Mouse (Mus musculus) limb, embryonic 14.5 days (tissue): ENCODE results near the gene Rtl5. TPM values are rescaled to one million over a fixed set of nuclear protein-coding genes. Genes with fewer than 3 reads are reported as not detected.
A peak's percentile ranks its signal among the peaks of the same experiment; 100 is the strongest.

Experiments used
- ATAC-seq: fragments of 200-750 bp; cut with Nextera tagmentation; 2 replicates; pipeline ENCODE4 v1.8.0; 2017; ENCODE audit warnings: low read depth, moderate number of reproducible peaks, moderate TSS enrichment; ENCODE audit not compliant: low FRiP score
- DNase-seq: peaks from one replicate; pipeline ENCODE4 v3.0.0-alpha.2; 2015; ENCODE audit warnings: low spot score
- H3K27ac ChIP-seq: fragments of 300-500 bp; sonication (generic); replicated peaks from 2 replicates; pipeline ENCODE4 v1.5.1; 2014; ENCODE audit warnings: low read depth, mild to moderate bottlenecking, low read length, moderate library complexity, mixed read lengths
- H3K27me3 ChIP-seq: fragments of 300-500 bp; sonication (generic); 2 replicates; pipeline ENCODE4 v1.6.1; 2014; ENCODE audit warnings: low read length, mixed read lengths; ENCODE audit not compliant: control insufficient read depth, insufficient read depth
- H3K36me3 ChIP-seq: fragments of 300-500 bp; sonication (generic); 2 replicates; pipeline ENCODE4 v1.6.1; 2014; ENCODE audit warnings: mild to moderate bottlenecking, low read length, moderate library complexity, mixed read lengths; ENCODE audit not compliant: control insufficient read depth, insufficient read depth
- H3K4me1 ChIP-seq: fragments of 300-500 bp; sonication (generic); 2 replicates; pipeline ENCODE4 v1.6.1; 2014; ENCODE audit warnings: antibody characterized with exemption, low read length, mixed read lengths; ENCODE audit not compliant: control insufficient read depth, insufficient read depth
- H3K4me2 ChIP-seq: fragments of 300-500 bp; sonication (generic); replicated peaks from 2 replicates; pipeline ENCODE4 v1.6.1; 2014; ENCODE audit warnings: low read depth, mild to moderate bottlenecking, low read length, moderate library complexity; ENCODE audit not compliant: severe bottlenecking
- H3K4me3 ChIP-seq: fragments of 300-500 bp; sonication (generic); replicated peaks from 2 replicates; pipeline ENCODE4 v1.5.1; 2014; ENCODE audit warnings: low read length
- H3K9ac ChIP-seq: fragments of 300-500 bp; sonication (generic); 2 replicates; pipeline ENCODE4 v1.6.1; 2014; ENCODE audit warnings: mild to moderate bottlenecking, low read depth, low read length, moderate library complexity; ENCODE audit not compliant: severe bottlenecking
- H3K9me3 ChIP-seq: fragments of 300-500 bp; sonication (generic); 2 replicates; pipeline ENCODE4 v1.6.1; 2016; ENCODE audit warnings: low read length; ENCODE audit not compliant: control insufficient read depth
- POLR2A ChIP-seq: fragments of 200-500 bp; IDR thresholded peaks from 2 replicates; pipeline ENCODE4 v1.8.0; 2012; ENCODE audit warnings: inconsistent platforms, mild to moderate bottlenecking, moderate library complexity, borderline replicate concordance; ENCODE audit not compliant: insufficient read depth, insufficient read length; ENCODE audit errors: extremely low read depth
- WGBS: fragments of 180-500 bp; shearing (Covaris S2); extraction: QIAGEN DNeasy Blood & Tissue Kit; methylation state at CpG from one replicate; pipeline ENCODE4 v1.1.7; 2014; 5-methylcytosine and 5-hydroxymethylcytosine counted together
- polyA plus RNA-seq, 2 experiments: library from polyadenylated mRNA; depleted of rRNA in 1 of 2; stranded (reverse) in 1 of 2; unstranded in 1 of 2; fragments of >200 nt; fragmentation: Nextera tagmentation in 1 of 2; extraction: Ambion mirVana in 1 of 2; gene quantifications; 2 replicates each; pipeline versions ENCODE4 v1.2.1 to v1.2.3; 2012 to 2014

Rtl5 gene
- polyA plus RNA-seq, 2 experiments, result 1.1 to 24.8 TPM

- WGBS, result 52% methylated on average over 3 of the region's 3 CpGs
- no peak for TF ChIP-seq POLR2A
- H3K9ac ChIP-seq, result no peak overlapping the region
- no peaks in the 10 kb centered on the region for H3K27me3 ChIP-seq
- ATAC-seq, result no peak
- H3K9me3 ChIP-seq, result no peaks in the 10 kb centered on the region
- no peak overlapping the region for H3K27ac ChIP-seq
- H3K36me3 ChIP-seq, result no peaks in the 10 kb centered on the region
- no peak for DNase-seq
- H3K4me3 ChIP-seq, result no peak overlapping the region
- H3K4me2 ChIP-seq, result no peak overlapping the region
- H3K4me1 ChIP-seq, result no peaks in the 10 kb centered on the region
These were observed 46.1 kb downstream of the Rtl5 start for GRCm38 (mm10) chrX:102024976-102025375.

- no peak for DNase-seq
- Histone ChIP-seq H3K4me3 (no peak overlapping the region), H3K36me3 (no peaks in the 10 kb centered on the region), H3K4me1 (peaks cover 10% of the 10 kb centered on the region), H3K4me2 (no peak overlapping the region), H3K9me3 (no peaks in the 10 kb centered on the region), H3K27ac (no peak overlapping the region), H3K9ac (no peak overlapping the region), H3K27me3 (no peaks in the 10 kb centered on the region; the same call in 1 of the 2 replicates)
- ATAC-seq, result no peak
- TF ChIP-seq POLR2A, result no peak
- 76% methylated on average over 7 of the region's 7 CpGs for WGBS
These were observed 51.4 kb downstream of the Rtl5 start for GRCm38 (mm10) chrX:102019471-102020240.

GRCm38 (mm10) chrX:102018890-102019289 lies 52.2 kb downstream of the Rtl5 start:
- DNase-seq (no peak), ATAC-seq (peak; percentile 67)
- H3K4me3 ChIP-seq, result no peak overlapping the region
- TF ChIP-seq POLR2A, result no peak
- H3K4me2 ChIP-seq, result no peak overlapping the region
- H3K9ac ChIP-seq, result no peak overlapping the region
- H3K27ac ChIP-seq, result peak overlapping the region; percentile 26; the same call in 1 of the 2 replicates
- no peaks in the 10 kb centered on the region; the same call in 1 of the 2 replicates for H3K27me3 ChIP-seq
- 40% methylated on average over 3 of the region's 3 CpGs for WGBS
- peaks cover 10% of the 10 kb centered on the region for H3K4me1 ChIP-seq
- H3K9me3 ChIP-seq, result no peaks in the 10 kb centered on the region
- no peaks in the 10 kb centered on the region for H3K36me3 ChIP-seq

GRCm38 (mm10) chrX:102017213-102017923 lies 53.7 kb downstream of the Rtl5 start:
- H3K4me2 ChIP-seq, result no peak overlapping the region
- DNase-seq (no peak), ATAC-seq (no peak)
- H3K9ac ChIP-seq, result no peak overlapping the region
- no peak overlapping the region for H3K27ac ChIP-seq
- H3K4me1 ChIP-seq, result peaks cover 10% of the 10 kb centered on the region
- no peak for TF ChIP-seq POLR2A
- H3K27me3 ChIP-seq, result no peaks in the 10 kb centered on the region; the same call in 1 of the 2 replicates
- 58% methylated on average over 9 of the region's 9 CpGs for WGBS
- no peaks in the 10 kb centered on the region for H3K36me3 ChIP-seq
- H3K9me3 ChIP-seq, result no peaks in the 10 kb centered on the region
- H3K4me3 ChIP-seq, result no peak overlapping the region

Other genes starting within 250 kb of the Rtl5 start
- 6.6 and 7.6 TPM in 2 replicates for gene Nhsl2, start 221.9 kb downstream of the Rtl5 start, polyA plus RNA-seq (2012; rRNA removed)
- gene Nhsl2, start 221.9 kb downstream of the Rtl5 start, polyA plus RNA-seq (2014; fragmentation: Nextera tagmentation; extraction: Ambion mirVana), result 13.5 and 16.0 TPM in 2 replicates
- gene Pin4, start 48.1 kb upstream of the Rtl5 start, polyA plus RNA-seq (2012; rRNA removed), result 19.8 and 46.3 TPM in 2 replicates
- 62.3 and 66.0 TPM in 2 replicates for gene Pin4, start 48.1 kb upstream of the Rtl5 start, polyA plus RNA-seq (2014; fragmentation: Nextera tagmentation; extraction: Ambion mirVana)
- 4.5 and 6.1 TPM in 2 replicates for gene Ercc6l, start 85.8 kb upstream of the Rtl5 start, polyA plus RNA-seq (2012; rRNA removed)
- 10.9 and 12.0 TPM in 2 replicates for gene Ercc6l, start 85.8 kb upstream of the Rtl5 start, polyA plus RNA-seq (2014; fragmentation: Nextera tagmentation; extraction: Ambion mirVana)
- gene Rps4x, start 118.1 kb upstream of the Rtl5 start, polyA plus RNA-seq (2012; rRNA removed), result 1,357 and 1,784 TPM in 2 replicates
- gene Rps4x, start 118.1 kb upstream of the Rtl5 start, polyA plus RNA-seq (2014; fragmentation: Nextera tagmentation; extraction: Ambion mirVana), result 995 and 1,012 TPM in 2 replicates
- 32.5 and 45.4 TPM in 2 replicates for gene Cited1, start 180.9 kb upstream of the Rtl5 start, polyA plus RNA-seq (2012; rRNA removed)
- gene Cited1, start 180.9 kb upstream of the Rtl5 start, polyA plus RNA-seq (2014; fragmentation: Nextera tagmentation; extraction: Ambion mirVana), result 27.2 and 31.3 TPM in 2 replicates